Mouse (Mus musculus) heart, adult 9 months (tissue): Measurements from ENCODE around the gene Psmd13.

Experiments
- DNase-seq, 2 experiments: peaks; one replicate each; pipeline ENCODE4 v3.0.0; 2022; ENCODE audit warnings: low spot score in 2 of 2

The Psmd13 gene

DNA sequence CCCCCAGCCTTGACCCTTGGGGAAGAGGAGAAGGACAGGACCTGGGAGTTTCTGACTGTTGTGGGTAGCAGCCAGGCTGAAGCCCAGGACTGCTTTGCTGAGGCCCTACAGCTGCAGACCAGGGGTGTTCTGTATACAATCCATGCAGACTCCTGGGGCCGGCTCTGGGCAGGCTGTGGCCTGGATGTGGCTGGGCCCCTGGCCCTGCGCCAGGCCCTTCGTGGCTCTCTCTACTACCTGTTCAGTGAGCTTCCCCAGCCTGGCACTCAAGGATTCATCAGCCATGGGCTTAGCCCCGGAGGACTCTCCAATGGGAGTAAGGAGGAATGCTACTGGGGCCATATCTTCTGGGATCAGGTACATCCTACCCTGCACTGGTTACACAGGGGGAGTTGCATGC, 61.6 kb downstream of the Psmd13 start:
- DNase-seq: no peak

DNA sequence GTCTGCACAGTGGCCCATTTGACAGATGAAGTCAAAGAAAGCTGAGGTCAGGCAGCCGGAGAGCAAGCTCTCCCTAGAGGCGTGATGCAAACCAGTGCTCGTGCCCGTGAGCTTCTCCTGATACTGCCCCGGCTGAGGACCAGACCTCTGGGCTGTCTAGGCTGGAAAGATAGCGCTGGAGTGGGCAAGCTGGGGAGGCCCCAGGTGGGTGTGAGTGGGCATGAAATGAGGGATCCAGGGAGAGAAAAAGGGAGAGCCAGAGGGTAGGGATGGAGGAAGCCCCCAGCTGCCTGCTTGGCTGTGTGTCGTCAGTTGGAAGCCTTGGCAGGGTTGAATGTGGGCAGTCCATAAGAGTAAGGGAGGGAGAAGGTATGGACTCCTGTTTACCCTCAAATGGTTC, 62.5 kb downstream of the Psmd13 start:
- no peak for DNase-seq

DNA sequence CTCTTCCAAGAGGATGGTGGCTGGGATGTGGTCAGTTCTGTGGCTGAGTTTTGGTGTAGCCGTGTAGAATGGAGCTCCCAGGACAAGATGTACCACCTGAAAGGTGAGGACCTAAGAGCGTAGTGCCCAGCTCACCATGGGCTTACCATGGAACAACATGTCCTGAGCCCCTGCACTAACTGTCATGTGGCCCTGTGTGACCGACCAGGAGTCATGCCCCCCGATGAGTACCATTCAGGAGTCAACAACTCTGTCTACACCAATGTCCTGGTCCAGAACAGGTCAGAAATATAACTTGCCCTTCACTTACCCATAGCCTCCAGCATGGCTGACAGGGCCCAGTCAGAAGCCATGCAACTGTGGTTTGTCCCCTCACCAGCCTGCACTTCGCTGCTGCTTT, 63.5 kb downstream of the Psmd13 start:
- no peak for DNase-seq

DNA sequence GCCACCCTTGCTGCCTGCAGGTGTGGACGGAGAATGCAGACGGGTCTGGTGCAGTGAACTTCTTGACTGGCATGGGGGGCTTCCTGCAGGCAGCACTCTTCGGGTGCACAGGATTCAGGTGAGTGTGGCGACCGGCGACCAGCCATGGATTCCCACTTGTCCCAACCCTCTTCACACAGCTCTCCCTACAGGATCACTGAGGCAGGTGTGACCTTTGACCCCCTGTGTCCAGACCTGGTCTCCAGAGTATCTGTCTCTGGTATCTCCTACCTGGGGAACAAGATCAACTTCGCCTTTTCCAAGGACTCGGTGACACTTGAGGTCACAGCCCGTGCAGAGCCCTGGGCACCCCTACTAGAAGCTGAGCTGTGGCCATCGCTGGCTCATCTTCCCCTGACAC, 64.5 kb downstream of the Psmd13 start:
- no peak for DNase-seq

DNA sequence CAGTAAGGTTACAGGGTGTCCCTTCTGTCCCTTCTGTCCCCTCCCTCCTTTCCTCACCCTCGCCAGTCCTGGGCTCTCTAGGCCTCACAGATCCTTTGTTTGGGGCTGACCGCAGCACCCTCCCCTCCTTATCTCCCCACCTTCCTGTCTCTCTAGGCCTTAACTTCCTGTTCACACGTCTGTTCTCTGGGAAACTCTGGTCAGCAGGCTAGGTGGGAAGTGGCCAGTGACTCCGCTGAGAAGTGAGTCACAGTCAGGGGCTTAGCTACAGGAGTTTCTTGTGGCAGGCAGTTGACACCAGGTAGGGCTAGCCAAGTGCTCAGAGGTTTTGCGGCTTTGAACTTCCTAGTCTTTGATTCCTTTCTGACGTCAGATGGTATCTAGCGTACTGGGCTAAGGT, 65.2 kb downstream of the Psmd13 start:
- peak in 1 of 2 experiments; percentile 73 for DNase-seq

DNA sequence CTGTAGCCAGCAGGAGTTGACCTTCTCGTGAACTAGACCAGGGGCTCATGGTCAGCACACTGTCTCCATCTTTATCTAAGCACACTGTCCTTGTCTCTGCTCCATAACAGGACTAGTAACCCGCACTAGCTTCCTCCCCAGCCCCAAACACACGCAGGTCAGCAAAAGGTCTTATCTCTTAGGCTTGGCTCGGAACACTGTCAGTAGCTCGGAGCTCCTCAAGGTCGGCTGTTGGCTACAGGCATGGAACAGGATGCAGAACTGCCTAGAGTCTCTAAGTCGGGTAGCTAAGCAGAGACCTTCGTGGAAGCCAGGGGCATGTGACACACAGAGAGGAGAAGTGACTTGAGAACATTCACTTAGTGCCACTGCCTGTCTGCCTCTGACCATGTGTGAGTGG, 66.4 kb downstream of the Psmd13 start:
- DNase-seq: no peak
